Mouse (Mus musculus) layer of hippocampus, adult 18-20 months (tissue): ENCODE results near the gene Aldoart1. TPM values are rescaled to one million over a fixed set of nuclear protein-coding genes. Genes with fewer than 3 reads are reported as not detected.

Experiments used
- DNase-seq, 2 experiments: peaks; one replicate each; pipeline ENCODE4 v3.0.0; 2022; ENCODE audit warnings: low spot score in 2 of 2
- long read RNA-seq: library from polyadenylated mRNA; stranded (forward); transcript quantifications from one replicate; pipeline ENCODE4 v2.0.0, GENCODE M21; 2021
- total RNA-seq, 2 experiments: library from RNA; stranded (reverse); gene quantifications; 2 replicates each; pipeline ENCODE4 v1.2.3; 2021

The Aldoart1 gene
- total RNA-seq, result not detected
- long read RNA-seq, result 0 reads

DNA sequence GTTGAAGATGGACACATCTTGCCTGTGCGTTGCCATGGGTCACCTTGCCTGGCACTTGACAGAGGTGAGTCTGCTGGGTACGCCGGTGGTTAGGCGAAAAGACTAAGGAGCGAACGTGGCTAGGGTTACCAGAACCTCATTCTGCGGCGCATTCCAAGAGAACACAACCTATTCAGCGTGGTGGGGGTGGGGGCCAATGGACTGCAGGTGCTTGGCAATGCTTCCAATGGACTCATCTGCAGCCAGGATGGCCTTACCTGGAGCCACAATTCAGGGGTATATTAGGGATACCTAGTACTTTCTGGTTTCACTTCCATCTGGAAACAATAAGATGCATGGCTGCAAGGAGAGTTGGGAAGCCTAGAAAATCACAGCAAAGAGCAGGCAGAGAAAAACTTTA is at the start of gene Aldoart1:
Aldoart1 (minus strand) TSS at position 101 of the 400 bp plus-strand sequence.
- DNase-seq, result no peak

- no peak for DNase-seq
Measured at GRCm38 (mm10) chr4:72901566-72901965, 49.1 kb upstream of the Aldoart1 start.

GRCm38 (mm10) chr4:72865371-72866075 is 13.1 kb upstream of the Aldoart1 start:
- no peak for DNase-seq

GRCm38 (mm10) chr4:72844276-72844675 is 8.2 kb downstream of the Aldoart1 start:
- no peak for DNase-seq

DNA sequence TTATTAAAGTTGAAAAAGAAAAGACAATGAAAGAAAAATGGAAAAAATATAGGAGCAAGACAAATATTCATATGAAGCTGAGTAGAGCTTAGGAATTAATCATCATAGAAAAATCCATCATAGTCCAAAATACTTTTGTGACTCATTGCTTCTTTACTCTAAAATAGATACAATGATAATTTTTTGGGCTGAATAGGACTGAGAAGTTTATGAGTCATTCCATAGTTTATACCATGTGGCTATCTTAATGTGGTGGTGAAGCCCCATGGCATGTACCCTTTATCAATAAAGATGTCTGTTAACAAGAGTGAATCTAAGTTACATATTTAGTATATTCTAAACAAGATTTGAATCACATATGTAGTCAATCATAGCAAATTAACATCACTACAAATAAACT is 9.4 kb downstream of the Aldoart1 start:
- DNase-seq, result no peak

DNA sequence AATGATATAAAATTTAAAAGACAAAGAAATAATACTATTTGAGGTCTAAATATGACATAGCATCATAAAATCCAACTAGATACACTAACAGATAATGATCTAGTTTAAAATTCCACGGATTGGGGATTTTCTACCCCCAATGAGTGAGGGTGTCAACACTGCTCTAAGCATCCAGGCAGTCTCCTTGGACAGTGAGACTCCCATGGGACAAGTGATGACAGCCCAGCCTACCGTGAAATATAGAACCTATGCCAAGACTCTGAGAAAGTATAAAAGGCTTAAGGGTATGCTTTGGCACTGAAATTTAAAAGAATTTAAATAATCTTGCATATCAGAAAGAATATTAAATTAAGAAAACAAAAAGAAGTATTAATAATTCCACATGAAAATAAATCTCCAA is 16.0 kb downstream of the Aldoart1 start:
- no peak for DNase-seq

DNA sequence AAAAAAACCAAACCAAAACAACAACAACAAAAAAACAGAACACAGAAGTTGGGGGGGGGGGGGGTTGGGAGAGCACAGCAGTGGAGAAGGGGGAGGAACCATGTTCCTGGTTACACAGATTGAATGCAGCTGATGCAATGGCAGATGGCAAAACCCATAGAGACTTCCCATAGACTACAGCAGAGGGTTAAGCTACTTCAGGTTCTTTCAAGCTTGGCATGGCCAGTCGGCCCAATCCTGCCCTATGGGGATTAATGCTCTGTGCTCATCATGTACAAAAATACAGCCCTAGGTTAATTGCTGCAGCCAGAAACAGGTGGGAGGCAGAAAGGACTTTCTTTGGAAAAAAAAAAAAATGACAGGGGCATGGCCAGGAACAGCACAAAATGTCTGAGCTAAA is 17.0 kb downstream of the Aldoart1 start:
- no peak for DNase-seq

DNA sequence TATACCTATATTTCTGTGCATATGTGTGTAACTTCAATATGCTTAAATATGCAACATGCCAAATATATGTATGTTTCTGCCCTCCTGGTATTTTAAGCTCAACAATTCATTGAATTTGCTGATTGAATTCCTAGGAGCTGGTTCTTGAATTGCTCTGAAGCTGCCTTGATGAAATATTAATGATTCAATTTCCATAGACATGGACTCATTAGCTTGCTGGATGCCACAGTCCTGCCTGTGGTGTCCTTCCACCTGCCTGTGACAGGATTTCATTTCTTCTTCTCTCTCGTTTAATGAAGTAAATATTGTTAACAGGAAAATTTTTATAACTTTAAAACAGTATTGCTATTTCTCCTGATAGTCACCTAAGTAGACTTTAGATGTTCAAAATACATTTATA is 51.6 kb downstream of the Aldoart1 start:
- DNase-seq, result no peak
